Mouse (Mus musculus): Measurements from ENCODE around the gene Tyk2.

Gene Tyk2

GRCm38 (mm10) chr9:21149077-21149653, 18.1 kb upstream of the Tyk2 start:
- DNase-seq: no peak

GRCm38 (mm10) chr9:21148427-21148826, 17.4 kb upstream of the Tyk2 start:
- no peak for DNase-seq

- DNase-seq: no peak
Observed at GRCm38 (mm10) chr9:21146722-21147121, 15.7 kb upstream of the Tyk2 start.

GRCm38 (mm10) chr9:21145431-21145830, 14.4 kb upstream of the Tyk2 start:
- DNase-seq: no peak

- no peak for DNase-seq
Observed at GRCm38 (mm10) chr9:21144361-21144760, 13.3 kb upstream of the Tyk2 start.

GRCm38 (mm10) chr9:21141922-21142321, 10.9 kb upstream of the Tyk2 start:
- no peak for DNase-seq

- no peak for DNase-seq
Observed at GRCm38 (mm10) chr9:21138386-21138785, 7.3 kb upstream of the Tyk2 start.

- peak in 1 of 2 experiments; percentile 70 for DNase-seq
Observed at GRCm38 (mm10) chr9:21137229-21137628, 6.2 kb upstream of the Tyk2 start.

- DNase-seq: no peak
Observed at GRCm38 (mm10) chr9:21136401-21136800, 5.4 kb upstream of the Tyk2 start.

GRCm38 (mm10) chr9:21135941-21136381, 4.9 kb upstream of the Tyk2 start:
- no peak for DNase-seq

- DNase-seq: no peak
Observed at GRCm38 (mm10) chr9:21135329-21135890, 4.4 kb upstream of the Tyk2 start.

- peak; percentile 36 to 62 for DNase-seq
Observed at GRCm38 (mm10) chr9:21134595-21135328, 3.7 kb upstream of the Tyk2 start.

GRCm38 (mm10) chr9:21133064-21133707, 2.1 kb upstream of the Tyk2 start:
- DNase-seq: no peak

- peak in 1 of 2 experiments; percentile 43 for DNase-seq
Observed at GRCm38 (mm10) chr9:21132102-21132775, 1.2 kb upstream of the Tyk2 start.

- no peak for DNase-seq
Observed at GRCm38 (mm10) chr9:21126259-21126627, 4.8 kb downstream of the Tyk2 start.

GRCm38 (mm10) chr9:21125502-21126258, 5.4 kb downstream of the Tyk2 start:
- DNase-seq: no peak

- no peak for DNase-seq
Observed at GRCm38 (mm10) chr9:21124837-21125236, 6.2 kb downstream of the Tyk2 start.

- peak in 1 of 2 experiments; percentile 22 for DNase-seq
Observed at GRCm38 (mm10) chr9:21121483-21121882, 9.6 kb downstream of the Tyk2 start.

GRCm38 (mm10) chr9:21117073-21117472, 14.0 kb downstream of the Tyk2 start:
- no peak for DNase-seq

GRCm38 (mm10) chr9:21115105-21115504, 15.9 kb downstream of the Tyk2 start:
- DNase-seq: no peak

GRCm38 (mm10) chr9:21114190-21114589, 16.9 kb downstream of the Tyk2 start:
- DNase-seq: no peak

- DNase-seq: no peak
Observed at GRCm38 (mm10) chr9:21113751-21114150, 17.3 kb downstream of the Tyk2 start.

All from kidney, adult 8-10 months (tissue).